Mouse (Mus musculus): Measurements from ENCODE around the gene Retn.

Gene Retn

DNA sequence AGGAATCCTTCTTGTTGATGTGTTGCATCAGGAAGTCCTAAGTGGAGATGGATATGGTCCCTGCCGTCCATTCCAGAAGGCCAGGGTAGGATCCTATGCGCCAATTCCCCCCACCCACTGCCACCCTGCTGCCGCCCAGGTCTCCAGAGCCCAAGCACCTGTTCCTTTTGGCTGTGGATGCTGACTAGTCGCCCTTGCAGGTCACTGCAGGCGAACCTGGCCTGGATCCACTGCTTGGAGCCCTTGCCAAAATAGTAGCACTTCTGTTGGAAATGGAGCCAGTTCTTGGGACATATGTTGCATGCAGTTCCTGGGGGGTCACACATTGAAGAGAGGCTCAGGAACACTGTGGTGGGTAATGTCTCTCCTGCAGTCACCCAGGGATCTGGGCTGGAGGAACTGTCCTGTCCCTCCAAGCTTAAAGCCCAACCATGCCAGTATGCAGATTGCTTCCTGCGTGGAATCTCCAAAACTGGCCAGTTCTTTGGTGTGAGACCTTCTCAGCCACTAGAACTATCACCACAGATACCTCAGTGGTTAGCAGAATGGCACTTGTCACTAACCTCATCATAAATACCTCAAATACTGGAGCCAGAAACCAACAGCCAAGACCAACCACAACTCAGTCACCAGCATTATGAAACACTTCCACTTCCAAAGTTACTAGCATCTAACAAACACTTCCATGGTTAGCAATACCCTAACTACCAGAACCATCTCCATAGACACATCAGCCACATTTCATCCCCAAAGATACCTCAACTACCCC is 28.0 kb downstream of the Retn start:
- H3K36me3 ChIP-seq (ENCODE audit: insufficient read depth, low read length) = peaks cover 33% of the 10 kb centered on the region
- TF ChIP-seq CTCF (conservative IDR thresholded peaks at IDR 0.05; ENCODE audit: low read length) = no peak
- no peak for TF ChIP-seq NANOG (IDR thresholded peaks at IDR 0.05; ENCODE audit: borderline replicate concordance, low read length)
- TF ChIP-seq POU5F1 (IDR thresholded peaks at IDR 0.05; ENCODE audit: borderline replicate concordance, low read length) = no peak
- no peak overlapping the region for H3K4me3 ChIP-seq (replicated peaks; ENCODE audit: low read length)
- peaks cover 16% of the 10 kb centered on the region for H3K4me1 ChIP-seq (replicated peaks; ENCODE audit: low read depth, low read length)
- peaks cover 9% of the 10 kb centered on the region for H3K27me3 ChIP-seq (ENCODE audit: insufficient read depth, low read length)
- no peaks in the 10 kb centered on the region for H3K9me3 ChIP-seq (ENCODE audit: low read length)

- Histone ChIP-seq H3K27me3 (ENCODE audit: insufficient read depth, low read length) (peaks cover 10% of the 10 kb centered on the region), H3K4me3 (replicated peaks; ENCODE audit: low read length) (no peak overlapping the region), H3K4me1 (replicated peaks; ENCODE audit: low read depth, low read length) (peaks cover 7% of the 10 kb centered on the region), H3K36me3 (ENCODE audit: insufficient read depth, low read length) (peaks cover 26% of the 10 kb centered on the region), H3K9me3 (ENCODE audit: low read length) (peaks cover 6% of the 10 kb centered on the region; the same call in 1 of the 2 replicates)
- TF ChIP-seq CTCF (conservative IDR thresholded peaks at IDR 0.05; ENCODE audit: low read length) (no peak), NANOG (IDR thresholded peaks at IDR 0.05; ENCODE audit: borderline replicate concordance, low read length) (no peak)
These were observed 29.0 kb downstream of the Retn start for GRCm38 (mm10) chr8:3684530-3684929.

DNA sequence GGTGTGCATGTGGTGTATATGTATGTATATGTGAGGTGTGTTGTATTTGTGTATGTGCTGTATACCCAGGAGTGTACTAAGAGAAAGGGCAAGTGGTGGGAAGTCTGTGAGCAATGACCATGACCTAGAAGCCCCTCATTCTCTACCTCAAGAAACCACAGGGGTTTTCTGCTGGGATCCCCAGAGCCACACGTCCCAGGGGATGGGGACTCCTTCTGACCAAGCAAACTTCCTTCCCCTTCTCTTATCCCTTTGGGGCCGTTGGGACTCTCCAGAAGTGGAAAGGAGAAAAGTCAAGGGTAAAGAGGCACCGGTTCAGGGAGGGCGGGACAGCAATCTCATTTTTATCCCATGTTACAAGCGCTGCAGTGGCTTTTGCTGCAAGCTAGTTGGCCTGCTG is 29.9 kb downstream of the Retn start:
- no peak for TF ChIP-seq CTCF (conservative IDR thresholded peaks at IDR 0.05; ENCODE audit: low read length)
- TF ChIP-seq POU5F1 (IDR thresholded peaks at IDR 0.05; ENCODE audit: borderline replicate concordance, low read length) = no peak
- peaks cover 17% of the 10 kb centered on the region for H3K36me3 ChIP-seq (ENCODE audit: insufficient read depth, low read length)
- H3K27me3 ChIP-seq (ENCODE audit: insufficient read depth, low read length) = peaks cover 16% of the 10 kb centered on the region
- no peak overlapping the region for H3K4me3 ChIP-seq (replicated peaks; ENCODE audit: low read length)
- peaks cover 9% of the 10 kb centered on the region; the same call in 1 of the 2 replicates for H3K9me3 ChIP-seq (ENCODE audit: low read length)
- H3K4me1 ChIP-seq (replicated peaks; ENCODE audit: low read depth, low read length) = no peaks in the 10 kb centered on the region; the same call in 1 of the 2 replicates

GRCm38 (mm10) chr8:3687537-3687936 is 32.0 kb downstream of the Retn start:
- H3K9me3 ChIP-seq (ENCODE audit: low read length) = peaks cover 23% of the 10 kb centered on the region
- H3K4me1 ChIP-seq (replicated peaks; ENCODE audit: low read depth, low read length) = no peaks in the 10 kb centered on the region; the same call in 1 of the 2 replicates
- H3K36me3 ChIP-seq (ENCODE audit: insufficient read depth, low read length) = 0 out of 2 replicates have a peak, but pooled peaks cover under 1% of the 10 kb centered on the region
- TF ChIP-seq CTCF (conservative IDR thresholded peaks at IDR 0.05; ENCODE audit: low read length) = no peak
- TF ChIP-seq NANOG (IDR thresholded peaks at IDR 0.05; ENCODE audit: borderline replicate concordance, low read length) = no peak
- peak; percentile 2; the same call in 1 of the 2 replicates for TF ChIP-seq POU5F1 (IDR thresholded peaks at IDR 0.05; ENCODE audit: borderline replicate concordance, low read length)
- no peak overlapping the region for H3K4me3 ChIP-seq (replicated peaks; ENCODE audit: low read length)
- peaks cover 16% of the 10 kb centered on the region for H3K27me3 ChIP-seq (ENCODE audit: insufficient read depth, low read length)

DNA sequence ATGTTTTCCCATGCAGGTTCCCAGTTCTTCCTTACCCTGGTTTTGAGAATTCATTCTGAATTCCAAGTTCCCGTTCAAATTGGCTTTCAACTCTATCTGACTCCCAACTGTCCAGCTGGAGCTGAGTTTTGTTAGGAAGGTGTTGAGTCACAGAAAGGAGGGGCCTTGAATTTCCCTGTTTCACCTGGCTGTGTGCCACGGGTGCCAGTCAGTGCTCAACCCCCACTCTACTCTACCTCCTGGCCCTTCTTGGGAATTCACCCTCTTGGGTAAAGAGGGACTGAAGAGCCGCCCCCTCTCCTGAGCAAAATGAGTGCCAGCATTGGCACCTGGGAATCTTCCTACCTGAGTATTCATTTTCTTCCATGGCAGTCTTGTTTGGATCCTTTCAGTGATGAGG is 35.2 kb downstream of the Retn start:
- Histone ChIP-seq H3K36me3 (ENCODE audit: insufficient read depth, low read length) (no peaks in the 10 kb centered on the region), H3K27me3 (ENCODE audit: insufficient read depth, low read length) (peaks cover 16% of the 10 kb centered on the region), H3K4me1 (replicated peaks; ENCODE audit: low read depth, low read length) (no peaks in the 10 kb centered on the region), H3K4me3 (replicated peaks; ENCODE audit: low read length) (no peak overlapping the region), H3K9me3 (ENCODE audit: low read length) (peaks cover 53% of the 10 kb centered on the region)
- TF ChIP-seq NANOG (IDR thresholded peaks at IDR 0.05; ENCODE audit: borderline replicate concordance, low read length) = no peak
- no peak for TF ChIP-seq POU5F1 (IDR thresholded peaks at IDR 0.05; ENCODE audit: borderline replicate concordance, low read length)
- no peak for TF ChIP-seq CTCF (conservative IDR thresholded peaks at IDR 0.05; ENCODE audit: low read length)

DNA sequence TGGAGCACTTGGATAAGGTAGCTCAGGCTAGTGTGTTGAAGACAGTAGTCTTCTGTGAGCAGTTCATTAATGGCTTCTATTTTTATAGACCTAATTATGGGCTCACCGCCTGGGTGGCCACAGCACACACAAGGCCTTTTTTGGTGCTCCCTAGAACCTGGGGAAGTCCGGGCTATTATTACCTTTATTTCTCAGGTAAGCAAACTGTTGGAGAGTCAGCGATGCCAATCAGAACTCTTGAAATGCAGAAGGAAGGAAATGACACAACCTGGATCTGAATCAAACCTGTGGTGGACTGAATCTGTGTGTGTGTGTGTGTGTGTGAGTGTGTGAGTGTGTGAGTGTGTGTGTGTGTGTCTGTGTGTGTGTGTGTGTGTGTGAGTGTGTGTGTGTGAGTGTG is 38.6 kb downstream of the Retn start, which contains the start of gene Fcer2a:
Gene Fcer2a, minus strand, starts transcription at position 55 of the 400 bp plus-strand sequence.
- Histone ChIP-seq H3K36me3 (ENCODE audit: insufficient read depth, low read length) (no peaks in the 10 kb centered on the region), H3K27me3 (ENCODE audit: insufficient read depth, low read length) (peaks cover 7% of the 10 kb centered on the region; the same call in 1 of the 2 replicates)

GRCm38 (mm10) chr8:3701491-3701890 is 45.9 kb downstream of the Retn start:
- Histone ChIP-seq H3K9me3 (ENCODE audit: low read length) (peaks cover 70% of the 10 kb centered on the region), H3K27me3 (ENCODE audit: insufficient read depth, low read length) (no peaks in the 10 kb centered on the region), H3K4me1 (replicated peaks; ENCODE audit: low read depth, low read length) (no peaks in the 10 kb centered on the region), H3K4me3 (replicated peaks; ENCODE audit: low read length) (no peak overlapping the region), H3K36me3 (ENCODE audit: insufficient read depth, low read length) (no peaks in the 10 kb centered on the region)
- TF ChIP-seq POU5F1 (IDR thresholded peaks at IDR 0.05; ENCODE audit: borderline replicate concordance, low read length) (no peak), CTCF (conservative IDR thresholded peaks at IDR 0.05; ENCODE audit: low read length) (no peak), NANOG (IDR thresholded peaks at IDR 0.05; ENCODE audit: borderline replicate concordance, low read length) (no peak)

More for the DNA sequence above, 38.6 kb downstream of the Retn start, which contains the start of gene Fcer2a:
- H3K9me3 ChIP-seq (ENCODE audit: low read length) = peaks cover 81% of the 10 kb centered on the region
- TF ChIP-seq POU5F1 (IDR thresholded peaks at IDR 0.05; ENCODE audit: borderline replicate concordance, low read length) (no peak), CTCF (conservative IDR thresholded peaks at IDR 0.05; ENCODE audit: low read length) (no peak), NANOG (IDR thresholded peaks at IDR 0.05; ENCODE audit: borderline replicate concordance, low read length) (no peak)
- H3K4me3 ChIP-seq (replicated peaks; ENCODE audit: low read length) = no peak within 1 kb of the TSS
- no peaks in the 10 kb centered on the region for H3K4me1 ChIP-seq (replicated peaks; ENCODE audit: low read depth, low read length)

DNA sequence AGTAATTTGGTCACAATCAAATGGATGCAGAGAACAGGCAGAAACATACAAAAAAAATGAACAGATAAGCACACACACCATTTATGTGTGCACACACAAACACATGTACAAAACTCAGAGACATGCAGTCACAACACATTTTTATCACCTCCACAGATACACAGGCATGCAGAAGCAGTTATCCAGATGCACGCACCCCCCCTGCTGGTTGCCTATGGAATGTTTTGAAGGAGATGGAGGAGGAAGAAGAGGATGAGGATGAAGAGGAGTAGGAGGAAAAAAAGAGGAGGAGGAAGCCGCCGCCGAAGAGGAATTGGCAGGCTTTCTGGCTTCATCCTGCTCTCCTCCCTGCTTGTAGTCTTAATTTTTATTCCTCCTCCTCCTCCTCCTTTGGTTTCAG is 50.1 kb downstream of the Retn start:
- no peak for TF ChIP-seq CTCF (conservative IDR thresholded peaks at IDR 0.05; ENCODE audit: low read length)
- TF ChIP-seq NANOG (IDR thresholded peaks at IDR 0.05; ENCODE audit: borderline replicate concordance, low read length) = no peak
- no peak for TF ChIP-seq POU5F1 (IDR thresholded peaks at IDR 0.05; ENCODE audit: borderline replicate concordance, low read length)
- no peaks in the 10 kb centered on the region for H3K36me3 ChIP-seq (ENCODE audit: insufficient read depth, low read length)
- no peaks in the 10 kb centered on the region for H3K27me3 ChIP-seq (ENCODE audit: insufficient read depth, low read length)
- no peak overlapping the region for H3K4me3 ChIP-seq (replicated peaks; ENCODE audit: low read length)
- H3K9me3 ChIP-seq (ENCODE audit: low read length) = peaks cover 31% of the 10 kb centered on the region
- H3K4me1 ChIP-seq (replicated peaks; ENCODE audit: low read depth, low read length) = no peaks in the 10 kb centered on the region

Data from E14TG2a.4 (cell line).